Mouse (Mus musculus): Measurements from ENCODE around the gene Ppp1r26. TPM values are rescaled to one million over a fixed set of nuclear protein-coding genes. Genes with fewer than 3 reads are reported as not detected.

Gene Ppp1r26
- polyA plus RNA-seq, 2 experiments: 0.11 to 0.15 TPM

DNA sequence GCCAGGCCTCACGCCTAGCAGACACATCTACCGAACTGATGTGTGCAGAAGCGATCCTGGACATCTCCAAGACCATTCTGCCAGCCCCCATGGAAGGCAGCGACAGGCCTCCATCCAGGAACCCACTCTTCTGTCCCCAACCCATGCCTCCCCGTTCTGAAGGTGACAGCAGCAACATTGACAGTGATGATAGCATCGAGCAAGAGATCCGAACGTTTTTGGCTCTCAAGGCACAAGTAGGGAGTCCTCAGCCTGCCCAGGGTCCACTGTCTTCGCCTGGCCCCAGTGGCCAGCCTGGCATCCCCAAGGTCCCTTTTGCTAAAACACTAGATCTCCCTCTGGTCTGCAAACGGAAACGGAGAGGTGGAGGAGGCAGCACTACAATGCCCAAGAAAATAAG, 5.1 kb downstream of the Ppp1r26 start:
- Histone ChIP-seq H3K9me3 (ENCODE audit: control insufficient read depth, low read length) (no peaks in the 10 kb centered on the region), H3K4me2 (ENCODE audit: low read depth) (no peak overlapping the region), H3K9ac (replicated peaks) (no peak overlapping the region), H3K27me3 (ENCODE audit: control insufficient read depth, insufficient read depth, low read length) (peaks cover 12% of the 10 kb centered on the region), H3K36me3 (replicated peaks; ENCODE audit: control insufficient read depth, insufficient read depth, low read depth) (no peaks in the 10 kb centered on the region), H3K27ac (no peak overlapping the region), H3K4me1 (replicated peaks; ENCODE audit: control insufficient read depth in 2 of 2, insufficient read depth in 2 of 2, low read length in 1 of 2) (no peaks in the 10 kb centered on the region), H3K4me3 (ENCODE audit: insufficient read depth in 1 of 2, low read depth in 2 of 2, low read length in 2 of 2) (no peak overlapping the region)
- TF ChIP-seq EP300 (IDR thresholded peaks at IDR 0.05; ENCODE audit: low read depth) (no peak), CTCF (IDR thresholded peaks at IDR 0.05; ENCODE audit: low read depth) (no peak)
- DNase-seq (ENCODE audit: low read depth in 3 of 3, low spot score in 3 of 3) (no peak), ATAC-seq (ENCODE audit: insufficient read depth) (no peak)
- 53% methylated on average over 11 of the region's 11 CpGs for WGBS (ENCODE audit: insufficient replicate concordance)

DNA sequence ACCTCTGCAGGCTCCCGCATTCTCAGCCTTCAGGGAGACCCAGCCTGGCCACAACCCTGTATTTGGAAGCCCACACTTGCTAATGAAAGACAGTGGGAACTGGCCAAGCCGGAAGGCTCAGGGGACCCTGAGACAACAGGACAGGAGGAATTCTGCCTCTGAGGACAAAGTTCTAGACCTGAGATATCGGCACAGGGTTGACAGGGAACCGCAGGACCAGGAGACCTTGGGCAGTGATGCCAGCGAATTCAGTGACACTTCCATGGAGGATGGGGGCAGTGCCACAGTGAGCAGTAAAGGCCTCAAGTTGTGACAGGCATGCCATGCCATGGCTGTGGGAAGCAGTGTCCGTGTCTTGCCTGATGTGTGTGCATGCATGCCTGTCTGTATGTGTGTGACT, 6.9 kb downstream of the Ppp1r26 start:
- Histone ChIP-seq H3K4me2 (ENCODE audit: low read depth) (no peak overlapping the region), H3K4me3 (ENCODE audit: insufficient read depth in 1 of 2, low read depth in 2 of 2, low read length in 2 of 2) (no peak overlapping the region), H3K36me3 (replicated peaks; ENCODE audit: control insufficient read depth, insufficient read depth, low read depth) (no peaks in the 10 kb centered on the region), H3K27me3 (ENCODE audit: control insufficient read depth, insufficient read depth, low read length) (no peaks in the 10 kb centered on the region; the same call in 1 of the 2 replicates), H3K4me1 (replicated peaks; ENCODE audit: control insufficient read depth in 2 of 2, insufficient read depth in 2 of 2, low read length in 1 of 2) (no peaks in the 10 kb centered on the region), H3K27ac (no peak overlapping the region), H3K9ac (replicated peaks) (no peak overlapping the region), H3K9me3 (ENCODE audit: control insufficient read depth, low read length) (no peaks in the 10 kb centered on the region)
- DNase-seq (ENCODE audit: low read depth in 3 of 3, low spot score in 3 of 3) (no peak), ATAC-seq (ENCODE audit: insufficient read depth) (no peak)
- 69% methylated on average over 6 of the region's 6 CpGs for WGBS (ENCODE audit: insufficient replicate concordance)
- TF ChIP-seq EP300 (IDR thresholded peaks at IDR 0.05; ENCODE audit: low read depth) (no peak), CTCF (IDR thresholded peaks at IDR 0.05; ENCODE audit: low read depth) (no peak)

DNA sequence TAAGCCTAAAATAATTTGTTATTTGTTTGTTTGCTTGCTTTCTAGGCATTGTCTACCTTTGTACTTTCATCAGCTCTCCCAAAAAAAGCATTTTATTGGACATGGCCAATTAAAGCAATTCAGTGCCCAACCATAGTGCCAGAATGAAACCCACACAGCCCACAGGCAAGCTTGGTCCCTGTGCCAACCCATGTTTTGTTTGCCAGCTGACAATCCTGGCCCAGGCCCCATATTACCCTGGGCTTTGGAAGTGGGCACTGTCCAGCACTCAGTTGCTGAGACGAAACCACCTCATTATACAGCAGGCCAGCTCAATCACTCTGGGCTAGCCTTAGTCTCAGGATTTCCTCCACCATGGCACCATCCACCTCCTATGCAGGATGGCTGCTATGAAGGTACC, 10.0 kb downstream of the Ppp1r26 start:
- H3K4me1 ChIP-seq (replicated peaks; ENCODE audit: control insufficient read depth in 2 of 2, insufficient read depth in 2 of 2, low read length in 1 of 2): no peaks in the 10 kb centered on the region
- H3K4me3 ChIP-seq (ENCODE audit: insufficient read depth in 1 of 2, low read depth in 2 of 2, low read length in 2 of 2): no peak overlapping the region
- 69% methylated on average over 1 of the region's 1 CpGs for WGBS (ENCODE audit: insufficient replicate concordance)
- DNase-seq (ENCODE audit: low read depth in 3 of 3, low spot score in 3 of 3): no peak
- TF ChIP-seq CTCF (IDR thresholded peaks at IDR 0.05; ENCODE audit: low read depth): no peak
- TF ChIP-seq EP300 (IDR thresholded peaks at IDR 0.05; ENCODE audit: low read depth): no peak
- no peak overlapping the region for H3K27ac ChIP-seq
- H3K9ac ChIP-seq (replicated peaks): no peak overlapping the region
- H3K9me3 ChIP-seq (ENCODE audit: control insufficient read depth, low read length): no peaks in the 10 kb centered on the region
- H3K27me3 ChIP-seq (ENCODE audit: control insufficient read depth, insufficient read depth, low read length): no peaks in the 10 kb centered on the region
- no peaks in the 10 kb centered on the region for H3K36me3 ChIP-seq (replicated peaks; ENCODE audit: control insufficient read depth, insufficient read depth, low read depth)
- ATAC-seq (ENCODE audit: insufficient read depth): no peak
- no peak overlapping the region for H3K4me2 ChIP-seq (ENCODE audit: low read depth)

DNA sequence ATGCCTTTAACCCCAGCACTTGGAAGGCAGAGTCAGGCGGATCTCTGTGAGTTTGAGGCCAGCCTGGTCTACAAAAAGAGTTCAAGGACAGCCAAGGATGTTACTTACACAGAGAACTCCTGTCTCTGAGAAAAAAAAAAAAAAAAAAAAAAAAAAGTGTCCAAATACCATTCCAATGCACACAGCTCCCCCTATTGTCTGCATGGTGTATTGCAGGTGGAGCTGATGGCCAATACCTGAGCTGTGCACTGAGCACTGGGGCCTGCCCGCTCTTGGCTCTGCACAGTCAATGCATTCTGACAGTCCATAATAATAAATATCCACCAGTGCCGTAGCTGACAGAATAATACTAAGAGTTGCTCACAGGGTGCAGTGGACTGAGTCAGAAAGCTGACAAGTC, 17.3 kb downstream of the Ppp1r26 start:
- ATAC-seq (ENCODE audit: insufficient read depth) (no peak), DNase-seq (ENCODE audit: low read depth in 3 of 3, low spot score in 3 of 3) (peak; percentile 41 to 46 (median 44))
- H3K36me3 ChIP-seq (replicated peaks; ENCODE audit: control insufficient read depth, insufficient read depth, low read depth): no peaks in the 10 kb centered on the region
- H3K9ac ChIP-seq (replicated peaks): no peak overlapping the region
- peaks cover 0 to 9% of the 10 kb centered on the region in 2 experiments; a peak in 2 of 4 replicates for H3K4me1 ChIP-seq (replicated peaks; ENCODE audit: control insufficient read depth in 2 of 2, insufficient read depth in 2 of 2, low read length in 1 of 2)
- H3K27ac ChIP-seq: no peak overlapping the region
- WGBS (ENCODE audit: insufficient replicate concordance): 21% methylated on average over 3 of the region's 3 CpGs
- TF ChIP-seq CTCF (IDR thresholded peaks at IDR 0.05; ENCODE audit: low read depth) (peak; percentile 89), EP300 (IDR thresholded peaks at IDR 0.05; ENCODE audit: low read depth) (no peak)
- H3K9me3 ChIP-seq (ENCODE audit: control insufficient read depth, low read length): no peaks in the 10 kb centered on the region
- no peak overlapping the region for H3K4me2 ChIP-seq (ENCODE audit: low read depth)
- H3K27me3 ChIP-seq (ENCODE audit: control insufficient read depth, insufficient read depth, low read length): peaks cover 11% of the 10 kb centered on the region
- no peak overlapping the region for H3K4me3 ChIP-seq (ENCODE audit: insufficient read depth in 1 of 2, low read depth in 2 of 2, low read length in 2 of 2)

DNA sequence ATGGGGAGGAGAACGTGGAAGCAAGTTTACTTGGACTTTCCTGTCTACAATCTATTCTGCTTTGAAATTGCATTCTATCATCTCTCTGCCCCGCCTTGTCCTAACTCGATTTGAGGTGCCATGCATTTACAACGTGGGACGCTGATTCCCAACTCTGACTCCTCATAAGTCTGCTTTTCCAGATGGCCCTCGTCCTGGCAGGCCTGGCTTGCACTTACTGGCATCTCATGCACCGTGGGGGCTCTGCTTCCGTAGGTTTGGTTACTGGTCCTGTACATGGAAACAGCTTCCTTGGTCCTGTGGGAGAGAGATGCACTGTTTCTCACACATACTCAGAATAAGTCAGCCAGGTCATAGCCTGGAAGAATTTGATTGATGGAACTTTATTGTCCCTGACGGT, 18.3 kb downstream of the Ppp1r26 start:
- TF ChIP-seq EP300 (IDR thresholded peaks at IDR 0.05; ENCODE audit: low read depth): no peak
- H3K27ac ChIP-seq: no peak overlapping the region
- H3K4me3 ChIP-seq (ENCODE audit: insufficient read depth in 1 of 2, low read depth in 2 of 2, low read length in 2 of 2): no peak overlapping the region
- H3K9me3 ChIP-seq (ENCODE audit: control insufficient read depth, low read length): no peaks in the 10 kb centered on the region
- 67% methylated on average over 9 of the region's 9 CpGs for WGBS (ENCODE audit: insufficient replicate concordance)
- H3K9ac ChIP-seq (replicated peaks): no peak overlapping the region
- H3K27me3 ChIP-seq (ENCODE audit: control insufficient read depth, insufficient read depth, low read length): peaks cover 11% of the 10 kb centered on the region
- no peak for ATAC-seq (ENCODE audit: insufficient read depth)
- no peak overlapping the region for H3K4me2 ChIP-seq (ENCODE audit: low read depth)
- no peak for DNase-seq (ENCODE audit: low read depth in 3 of 3, low spot score in 3 of 3)
- H3K36me3 ChIP-seq (replicated peaks; ENCODE audit: control insufficient read depth, insufficient read depth, low read depth): peaks cover 5% of the 10 kb centered on the region
- peaks cover 0 to 10% of the 10 kb centered on the region in 2 experiments; a peak in 2 of 4 replicates for H3K4me1 ChIP-seq (replicated peaks; ENCODE audit: control insufficient read depth in 2 of 2, insufficient read depth in 2 of 2, low read length in 1 of 2)
